Mouse (Mus musculus) T-helper 2 cell (primary cell): ENCODE data around the gene Gm6904.
"Not testable (repeated sequence)": the region's sequence is repeated elsewhere in the genome, so short reads cannot be mapped to it uniquely, and the experiment has no call there.

ENCODE experiments used
- in situ Hi-C: fragments of 300-600 bp; cut with MboI, MseI; formaldehyde crosslinking; loops from one replicate; pipeline ENCODE4 v1.15.1; 2025; ENCODE audit warnings: high pct_unique_total_duplicates

Gm6904 gene

GRCm38 (mm10) chr14:59260056-59260455 lies at the start of gene Gm6904:
Gene Gm6904 (minus strand): TSS chr14:59260216.
- in situ Hi-C loops, result no loop called here

DNA sequence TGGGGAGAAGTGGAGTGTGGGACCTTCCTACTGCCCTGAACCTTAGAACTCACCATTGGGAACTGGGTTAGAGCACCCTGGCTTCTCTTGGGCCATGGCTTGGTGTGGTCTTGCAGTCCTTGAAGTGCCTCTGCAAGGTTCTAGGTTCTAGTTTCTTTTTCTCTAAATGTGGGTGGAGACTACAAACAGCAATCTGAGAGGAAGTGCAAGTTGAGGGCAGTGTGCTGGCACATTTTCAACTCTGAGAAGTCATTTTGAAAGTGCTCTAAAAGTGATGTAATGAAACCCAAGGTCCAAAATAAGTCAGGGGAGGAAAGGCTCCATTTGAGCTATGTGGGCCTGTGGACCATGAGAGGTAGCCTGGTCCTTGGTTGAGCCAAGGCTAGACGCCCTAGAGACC lies 37.4 kb upstream of the Gm6904 start, which contains the start of gene Phf11a:
Phf11a (minus strand) TSS at position 132 of the 400 bp plus-strand sequence.
- in situ Hi-C loops, result not testable (repeated sequence)

- in situ Hi-C loops, result not testable (repeated sequence)
Measured at GRCm38 (mm10) chr14:59291769-59292168, 31.8 kb upstream of the Gm6904 start.

- in situ Hi-C loops, result not testable (repeated sequence)
Measured at GRCm38 (mm10) chr14:59274961-59275360, 14.9 kb upstream of the Gm6904 start.

GRCm38 (mm10) chr14:59255861-59256260 lies 4.2 kb downstream of the Gm6904 start:
- in situ Hi-C loops, result loop anchor here (5.0 kb wide), 1 partner anchor 81 kb away; no protein-coding TSS in a partner anchor

DNA sequence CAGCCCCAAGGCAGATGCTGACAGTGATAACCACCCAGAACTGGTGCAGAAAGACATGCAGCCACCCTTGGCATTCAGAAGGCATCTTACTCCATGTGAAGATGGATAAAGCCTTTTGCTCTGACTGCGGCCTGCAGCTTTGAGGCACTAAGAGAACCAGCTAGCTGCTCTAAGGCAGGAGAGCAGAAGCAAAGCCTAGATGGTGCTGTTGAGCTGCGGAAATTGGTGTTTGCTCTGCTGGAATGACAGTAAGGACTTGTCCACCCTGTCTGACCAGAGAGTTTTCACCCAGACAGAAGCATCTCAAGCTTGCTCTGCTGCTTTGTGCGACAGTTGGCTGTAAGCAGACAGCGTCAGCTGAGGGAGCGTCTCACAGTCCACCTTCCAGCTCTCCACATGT lies 9.7 kb downstream of the Gm6904 start:
- in situ Hi-C loops, result not testable (repeated sequence)

GRCm38 (mm10) chr14:59233635-59234034 lies 26.4 kb downstream of the Gm6904 start:
- in situ Hi-C loops, result no loop called here

DNA sequence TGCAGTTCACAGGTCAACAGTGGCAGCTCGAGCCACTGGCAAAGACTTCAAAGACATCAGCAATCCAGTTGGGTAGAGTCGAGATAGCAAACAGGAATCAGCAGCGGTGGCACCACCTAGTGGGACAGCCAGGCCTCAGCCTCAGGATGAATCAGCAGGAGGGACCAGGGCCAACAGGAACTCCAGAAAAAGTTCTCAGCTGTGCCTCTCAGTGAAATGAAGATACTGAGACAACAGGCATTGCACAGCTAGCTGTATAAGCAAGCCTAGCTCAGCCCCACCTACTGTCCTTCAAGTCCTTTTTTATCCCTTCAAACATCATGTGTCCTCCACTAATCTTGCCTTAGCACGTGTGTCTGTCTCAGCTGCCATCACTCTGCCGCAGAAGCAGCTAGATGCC lies 28.0 kb downstream of the Gm6904 start:
- in situ Hi-C loops, result no loop called here

DNA sequence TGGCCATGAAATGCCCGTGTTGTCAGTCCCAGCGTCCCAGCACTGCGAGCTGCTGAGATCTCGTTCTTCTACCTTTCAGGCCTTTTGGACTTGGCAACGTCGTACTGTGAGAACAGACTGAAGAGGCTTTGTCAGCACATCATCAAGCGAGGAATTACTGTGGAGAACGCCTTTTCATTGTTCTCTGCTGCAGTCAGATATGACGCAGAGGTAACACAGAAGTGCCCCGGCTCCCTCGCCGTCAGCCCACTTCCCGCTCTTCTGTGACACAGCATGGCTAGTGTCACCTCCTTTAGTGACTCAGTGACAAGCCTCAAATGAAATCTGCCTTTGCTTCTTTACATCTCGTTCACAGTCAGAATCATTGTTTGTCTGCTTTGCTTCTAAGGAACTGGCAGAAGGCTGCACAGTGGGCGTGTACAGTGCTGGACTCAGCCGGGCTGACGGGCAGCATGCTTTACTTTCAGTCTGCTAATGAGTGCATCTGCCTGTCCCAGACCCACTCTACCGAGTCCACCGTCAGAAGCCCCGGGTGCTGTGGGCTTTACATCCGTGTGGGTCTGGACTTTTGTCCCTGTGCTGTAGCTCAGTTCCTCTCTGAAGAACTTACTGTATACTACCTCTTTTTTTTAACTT lies 29.6 kb downstream of the Gm6904 start:
- in situ Hi-C loops, result no loop called here

GRCm38 (mm10) chr14:59229822-59230221 lies 30.2 kb downstream of the Gm6904 start:
- in situ Hi-C loops, result no loop called here

- in situ Hi-C loops, result no loop called here
Measured at GRCm38 (mm10) chr14:59226240-59226639, 33.8 kb downstream of the Gm6904 start.

- in situ Hi-C loops, result no loop called here
Measured at GRCm38 (mm10) chr14:59219241-59219640, 40.8 kb downstream of the Gm6904 start.

DNA sequence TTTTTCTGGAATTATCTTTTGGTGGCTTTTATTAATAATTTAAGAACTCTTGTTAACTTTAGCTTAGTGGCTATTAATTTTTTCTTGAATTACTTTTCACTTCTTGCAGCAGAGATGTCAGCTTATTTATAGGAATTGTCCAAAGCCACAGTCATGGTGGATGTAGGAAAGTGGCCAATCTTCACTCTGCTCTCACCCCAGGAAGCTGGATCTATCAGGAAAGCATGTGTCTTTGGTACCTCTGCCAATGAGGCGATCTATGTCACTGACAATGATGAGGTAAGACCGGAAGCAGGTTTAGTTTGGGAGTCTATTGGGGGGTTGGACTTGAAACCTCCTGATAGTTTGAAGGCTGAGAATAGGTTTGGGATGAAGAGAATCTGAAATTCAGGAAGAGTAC lies 50.2 kb downstream of the Gm6904 start:
- in situ Hi-C loops, result no loop called here

DNA sequence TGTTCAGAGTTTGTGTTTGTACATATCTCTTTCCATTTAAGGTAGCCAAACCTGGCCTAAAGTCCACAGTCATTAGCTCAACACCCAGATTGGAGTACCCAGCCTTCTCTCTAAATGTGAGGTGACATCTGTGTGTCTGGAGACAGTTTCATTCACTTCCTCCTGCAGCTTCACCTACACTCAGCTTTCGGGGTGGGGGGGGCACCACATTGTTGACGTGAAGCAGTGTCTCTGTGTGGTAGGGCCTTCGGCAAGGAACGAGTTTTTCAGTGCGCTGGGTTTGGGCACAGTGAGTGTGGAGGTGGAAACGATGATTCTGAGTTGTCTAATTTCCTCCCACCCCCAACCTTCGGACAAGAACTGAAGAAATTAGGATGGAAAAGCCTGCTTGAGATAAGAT lies 51.0 kb downstream of the Gm6904 start:
- in situ Hi-C loops, result no loop called here

GRCm38 (mm10) chr14:59205976-59206583 lies 53.9 kb downstream of the Gm6904 start:
- in situ Hi-C loops, result no loop called here

DNA sequence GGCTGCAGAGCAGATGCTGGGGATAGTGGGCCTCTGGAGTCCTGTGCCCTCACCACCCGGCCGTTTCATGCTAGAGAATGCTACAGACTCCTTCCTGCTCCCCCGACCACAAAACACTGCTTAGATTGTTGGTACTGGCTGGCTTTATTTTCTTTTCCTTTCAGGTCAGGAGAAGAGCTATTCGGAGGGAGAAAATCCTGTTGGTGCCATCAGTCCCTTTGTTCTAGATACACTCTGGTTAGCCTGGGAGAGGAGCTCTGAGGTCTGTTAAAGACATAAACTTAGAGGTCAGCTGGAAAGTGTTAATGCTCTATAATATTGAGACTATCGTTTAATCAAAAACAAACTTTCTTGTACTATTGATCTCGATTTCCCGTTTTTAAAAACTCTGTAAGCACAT lies 54.6 kb downstream of the Gm6904 start:
- in situ Hi-C loops, result no loop called here

- in situ Hi-C loops, result no loop called here
Measured at GRCm38 (mm10) chr14:59201604-59202215, 58.3 kb downstream of the Gm6904 start.

DNA sequence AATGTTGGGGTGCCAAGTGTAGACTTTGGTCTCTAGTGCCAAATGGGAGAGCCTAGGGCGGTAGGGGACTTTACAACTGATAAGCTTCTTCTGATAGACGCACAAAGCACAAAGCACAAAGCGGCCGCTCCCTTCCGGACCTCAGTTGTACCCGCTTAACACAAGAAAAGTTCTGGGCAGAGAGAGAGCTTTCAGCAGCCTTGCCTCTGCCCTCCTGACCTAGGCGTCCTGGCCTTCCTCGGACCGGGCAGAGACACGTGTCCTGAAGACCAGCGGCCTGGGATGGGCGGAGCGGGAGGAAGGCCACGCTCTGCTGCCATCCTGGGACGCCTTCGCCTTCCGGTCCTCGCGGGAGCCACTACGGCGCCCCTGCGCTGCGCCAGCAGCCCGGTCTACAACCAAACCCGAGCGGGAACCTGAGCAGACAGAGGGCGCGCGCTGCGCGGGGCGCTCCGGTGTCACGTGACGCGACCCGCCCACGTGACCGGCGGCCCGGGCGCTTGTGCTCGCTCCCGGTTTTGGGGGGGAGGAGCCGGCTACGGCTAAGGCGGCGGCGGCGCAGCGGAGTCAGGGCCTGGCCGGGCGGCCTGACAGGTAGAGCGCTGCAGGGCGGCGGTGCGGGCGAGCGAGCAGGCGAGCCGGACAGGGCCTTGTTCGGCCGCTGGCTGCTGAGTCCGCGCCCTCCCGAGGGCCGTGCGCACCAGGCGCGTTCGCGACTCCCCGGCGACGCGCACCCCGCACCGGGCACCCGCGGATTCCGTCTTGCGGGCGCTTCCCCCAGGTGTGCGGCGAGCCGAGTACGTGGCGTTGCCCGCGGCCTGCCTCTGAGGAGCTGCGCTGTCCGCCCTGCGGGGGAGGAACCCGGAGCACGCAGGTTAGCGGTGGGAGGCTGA lies 59.1 kb downstream of the Gm6904 start, which contains the start of gene Rcbtb1:
Rcbtb1 (plus strand) TSS at position 499 of the 893 bp plus-strand sequence.
- in situ Hi-C loops, result no loop called here
